Mouse (Mus musculus) liver, postnatal 0 days (tissue): ENCODE data around the gene Dlg2. TPM values are rescaled to one million over a fixed set of nuclear protein-coding genes. Genes with fewer than 3 reads are reported as not detected.

Experiments used
- ATAC-seq: fragments of 200-750 bp; cut with Nextera tagmentation; 2 replicates; pipeline ENCODE4 v1.8.0; 2017; ENCODE audit warnings: mild to moderate bottlenecking, moderate library complexity
- DNase-seq: peaks from one replicate; pipeline ENCODE4 v3.0.0-alpha.2; 2016
- H3K27ac ChIP-seq: fragments of 300-500 bp; sonication (generic); 2 replicates; pipeline ENCODE4 v1.5.1; 2014; ENCODE audit warnings: antibody characterized with exemption, moderate library complexity, mild to moderate bottlenecking, low read depth
- H3K27me3 ChIP-seq: fragments of 300-500 bp; sonication (generic); 2 replicates; pipeline ENCODE4 v1.6.1; 2014; ENCODE audit warnings: low read length, control low read depth, mixed read lengths; ENCODE audit not compliant: insufficient read depth
- H3K36me3 ChIP-seq: fragments of 300-500 bp; sonication (generic); replicated peaks from 2 replicates; pipeline ENCODE4 v1.6.1; 2014; ENCODE audit warnings: mild to moderate bottlenecking, control low read depth, low read length, moderate library complexity, mixed read lengths; ENCODE audit not compliant: insufficient read depth
- H3K4me1 ChIP-seq: fragments of 300-500 bp; sonication (generic); 2 replicates; pipeline ENCODE4 v1.6.1; 2014; ENCODE audit warnings: antibody characterized with exemption, mild to moderate bottlenecking, control low read depth; ENCODE audit not compliant: insufficient read depth
- H3K4me2 ChIP-seq: fragments of 300-500 bp; sonication (generic); 2 replicates; pipeline ENCODE4 v1.6.1; 2014; ENCODE audit warnings: low read depth, mild to moderate bottlenecking, low read length, moderate library complexity, mixed read lengths
- H3K4me3 ChIP-seq: fragments of 300-500 bp; sonication (generic); 2 replicates; pipeline ENCODE4 v1.5.1; 2014; ENCODE audit warnings: low read depth, low read length
- H3K9ac ChIP-seq: fragments of 300-500 bp; sonication (generic); replicated peaks from 2 replicates; pipeline ENCODE4 v1.6.1; 2014; ENCODE audit warnings: mild to moderate bottlenecking, moderate library complexity
- H3K9me3 ChIP-seq: fragments of 300-500 bp; sonication (generic); 2 replicates; pipeline ENCODE4 v1.6.1; 2016; ENCODE audit warnings: mild to moderate bottlenecking, control low read depth, low read length, mixed read lengths
- CTCF ChIP-seq: sonication (generic); IDR thresholded peaks from 2 replicates; pipeline ENCODE4 v1.5.1; 2016; ENCODE audit warnings: antibody characterized with exemption, low read depth
- EP300 ChIP-seq: IDR thresholded peaks from 2 replicates; pipeline ENCODE4 v1.6.1; 2016; ENCODE audit warnings: antibody characterized with exemption, low read depth, mild to moderate bottlenecking
- WGBS: fragments of 180-500 bp; shearing (Covaris S2); extraction: QIAGEN DNeasy Blood & Tissue Kit; methylation state at CpG from one replicate; pipeline ENCODE4 v1.1.7; 2014; ENCODE audit not compliant: insufficient replicate concordance; 5-methylcytosine and 5-hydroxymethylcytosine counted together
- polyA plus RNA-seq: library from polyadenylated mRNA; unstranded; fragments of >200 nt; fragmentation: Nextera tagmentation; extraction: Ambion mirVana; gene quantifications from 2 replicates; pipeline ENCODE4 v1.2.1, GENCODE M21; 2015

The Dlg2 gene
- polyA plus RNA-seq, 1 experiment from 2014 or later = 0.41 TPM

- Histone ChIP-seq H3K9ac (no peak overlapping the region), H3K27ac (no peak overlapping the region), H3K4me3 (no peak overlapping the region), H3K27me3 (no peaks in the 10 kb centered on the region), H3K4me2 (no peak overlapping the region), H3K4me1 (no peaks in the 10 kb centered on the region), H3K36me3 (no peaks in the 10 kb centered on the region), H3K9me3 (no peaks in the 10 kb centered on the region)
- DNase-seq = no peak
- no peak for TF ChIP-seq EP300
- TF ChIP-seq CTCF = no peak
- WGBS = 57% methylated on average over 4 of the region's 4 CpGs
- ATAC-seq = no peak
These were observed 765.2 kb downstream of the Dlg2 start for GRCm38 (mm10) chr7:91241718-91242117.

DNA sequence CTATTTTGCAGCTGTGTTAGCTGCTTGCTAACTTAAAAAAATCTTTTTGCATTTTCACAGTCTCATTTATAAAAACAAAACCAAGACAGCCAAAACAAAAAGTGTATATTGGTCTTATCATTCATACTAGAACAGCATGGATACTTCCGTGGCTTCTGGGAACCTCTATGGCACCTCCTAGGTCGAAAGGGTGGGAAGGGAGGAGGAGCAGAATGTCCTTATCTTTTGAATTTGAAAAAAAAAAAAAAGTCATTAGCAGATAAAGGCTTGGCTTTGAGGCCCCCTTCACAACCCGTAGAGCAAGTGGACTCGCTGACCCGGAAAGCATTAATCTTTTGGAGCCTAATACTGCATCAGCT, 785.2 kb downstream of the Dlg2 start:
- no peak for DNase-seq
- peaks cover 10% of the 10 kb centered on the region; the same call in 1 of the 2 replicates for H3K27me3 ChIP-seq
- H3K4me3 ChIP-seq = no peak overlapping the region
- no peak for ATAC-seq
- peak overlapping the region; percentile 59 for H3K4me2 ChIP-seq
- TF ChIP-seq EP300 (no peak), CTCF (no peak)
- no peaks in the 10 kb centered on the region for H3K36me3 ChIP-seq
- H3K9ac ChIP-seq = no peak overlapping the region
- no peak overlapping the region for H3K27ac ChIP-seq
- no peaks in the 10 kb centered on the region for H3K4me1 ChIP-seq
- 3% methylated on average over 5 of the region's 5 CpGs for WGBS
- H3K9me3 ChIP-seq = no peaks in the 10 kb centered on the region

DNA sequence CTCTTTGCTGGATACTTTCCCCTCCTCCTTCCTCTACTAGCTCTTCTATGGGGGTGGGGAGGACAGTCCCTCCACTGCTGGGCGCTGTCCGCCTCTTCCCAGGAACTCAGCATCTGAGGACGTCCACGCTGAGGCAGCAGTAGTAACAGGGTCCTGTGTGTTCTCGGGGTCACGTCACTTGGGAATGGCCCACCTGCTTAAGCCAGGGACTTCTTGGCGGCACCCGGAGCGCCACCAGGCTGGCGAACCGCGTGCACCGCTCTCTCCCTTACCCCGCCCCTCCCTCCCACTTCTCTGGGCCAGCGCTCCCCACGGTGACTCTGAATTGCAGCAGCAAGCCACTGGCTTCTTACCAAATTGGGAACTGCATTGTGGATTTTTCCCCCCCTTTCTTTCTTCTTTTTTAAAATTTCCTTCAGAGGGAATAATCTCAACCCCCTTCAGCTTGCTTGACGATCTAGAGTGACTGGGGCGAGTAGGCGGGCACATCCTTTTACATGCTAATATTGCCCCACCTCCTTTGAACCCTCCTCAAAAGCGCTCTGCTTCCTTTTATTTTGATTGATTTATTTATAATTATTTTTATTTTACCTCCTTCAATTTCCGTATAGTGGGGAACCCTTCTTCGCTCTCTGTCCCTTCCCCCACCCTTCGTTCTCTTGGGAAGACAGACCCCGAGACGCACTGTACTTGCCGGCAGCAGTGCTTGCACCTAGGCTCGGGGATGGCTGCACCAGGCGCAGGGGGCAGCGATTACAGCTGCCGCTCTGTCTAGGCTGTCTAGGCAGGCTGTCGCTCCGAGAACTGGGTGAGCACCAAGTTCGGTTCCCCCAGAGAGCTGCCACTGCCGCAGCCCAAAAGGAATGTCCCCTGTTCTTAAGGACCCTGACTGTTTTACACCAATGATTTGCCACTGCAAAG, 785.8 kb downstream of the Dlg2 start:
- WGBS = 2% methylated on average over 34 of the region's 34 CpGs
- Histone ChIP-seq H3K4me1 (no peaks in the 10 kb centered on the region), H3K27me3 (peaks cover 10% of the 10 kb centered on the region; the same call in 1 of the 2 replicates), H3K4me2 (peak overlapping the region; percentile 59), H3K4me3 (0 out of 2 replicates have a peak overlapping the region, but pooled peaks have one; percentile 6), H3K36me3 (no peaks in the 10 kb centered on the region), H3K9ac (no peak overlapping the region), H3K27ac (no peak overlapping the region), H3K9me3 (no peaks in the 10 kb centered on the region)
- ATAC-seq (no peak), DNase-seq (peak; percentile 13)
- TF ChIP-seq CTCF (no peak), EP300 (no peak)

GRCm38 (mm10) chr7:91262998-91263397, 786.5 kb downstream of the Dlg2 start:
- no peak overlapping the region for H3K9ac ChIP-seq
- no peak for DNase-seq
- peak overlapping the region; percentile 59 for H3K4me2 ChIP-seq
- H3K9me3 ChIP-seq = no peaks in the 10 kb centered on the region
- peaks cover 10% of the 10 kb centered on the region; the same call in 1 of the 2 replicates for H3K27me3 ChIP-seq
- no peaks in the 10 kb centered on the region for H3K36me3 ChIP-seq
- WGBS = 12% methylated on average over 9 of the region's 9 CpGs
- H3K4me3 ChIP-seq = no peak overlapping the region
- H3K4me1 ChIP-seq = no peaks in the 10 kb centered on the region
- TF ChIP-seq CTCF (no peak), EP300 (no peak)
- no peak for ATAC-seq
- no peak overlapping the region for H3K27ac ChIP-seq

GRCm38 (mm10) chr7:91267764-91268163, 791.3 kb downstream of the Dlg2 start:
- Histone ChIP-seq H3K9me3 (no peaks in the 10 kb centered on the region), H3K36me3 (no peaks in the 10 kb centered on the region), H3K9ac (no peak overlapping the region), H3K4me2 (no peak overlapping the region), H3K4me1 (no peaks in the 10 kb centered on the region), H3K27ac (no peak overlapping the region), H3K27me3 (peaks cover 4% of the 10 kb centered on the region; the same call in 1 of the 2 replicates), H3K4me3 (no peak overlapping the region)
- no peak for ATAC-seq
- DNase-seq = no peak
- WGBS = 20% methylated on average over 1 of the region's 1 CpGs
- no peak for TF ChIP-seq CTCF
- no peak for TF ChIP-seq EP300

DNA sequence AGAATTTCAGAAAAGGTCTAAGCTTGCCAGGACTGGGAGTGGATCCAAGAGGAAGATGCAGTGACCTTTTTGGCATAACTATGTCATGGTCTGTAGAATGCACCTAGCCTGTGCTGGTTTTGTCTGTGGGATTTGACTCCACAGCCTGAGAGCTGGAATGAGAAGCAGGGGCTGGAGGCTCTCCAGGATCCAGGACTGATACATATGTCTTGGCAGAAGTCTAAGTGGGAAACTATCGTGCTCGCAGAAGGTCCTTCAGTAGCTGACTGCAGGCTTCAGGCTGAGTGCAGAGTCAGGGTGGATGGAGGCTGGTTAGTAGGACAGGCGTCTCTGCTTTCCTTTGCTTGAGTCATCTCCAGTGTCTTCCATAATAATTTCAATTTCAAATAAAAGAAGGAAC, 807.7 kb downstream of the Dlg2 start:
- Histone ChIP-seq H3K9ac (no peak overlapping the region), H3K4me2 (no peak overlapping the region), H3K9me3 (no peaks in the 10 kb centered on the region), H3K4me3 (no peak overlapping the region), H3K27me3 (no peaks in the 10 kb centered on the region), H3K36me3 (no peaks in the 10 kb centered on the region), H3K27ac (no peak overlapping the region), H3K4me1 (no peaks in the 10 kb centered on the region)
- ATAC-seq (no peak), DNase-seq (no peak)
- WGBS = 72% methylated on average over 3 of the region's 3 CpGs
- TF ChIP-seq EP300 (no peak), CTCF (no peak)
